Mouse (Mus musculus): ENCODE data around the gene Pi16. TPM values are rescaled to one million over a fixed set of nuclear protein-coding genes. Genes with fewer than 3 reads are reported as not detected.

Pi16 gene
- polyA plus RNA-seq, 1 experiment from 2014 or later: 0.32 TPM

DNA sequence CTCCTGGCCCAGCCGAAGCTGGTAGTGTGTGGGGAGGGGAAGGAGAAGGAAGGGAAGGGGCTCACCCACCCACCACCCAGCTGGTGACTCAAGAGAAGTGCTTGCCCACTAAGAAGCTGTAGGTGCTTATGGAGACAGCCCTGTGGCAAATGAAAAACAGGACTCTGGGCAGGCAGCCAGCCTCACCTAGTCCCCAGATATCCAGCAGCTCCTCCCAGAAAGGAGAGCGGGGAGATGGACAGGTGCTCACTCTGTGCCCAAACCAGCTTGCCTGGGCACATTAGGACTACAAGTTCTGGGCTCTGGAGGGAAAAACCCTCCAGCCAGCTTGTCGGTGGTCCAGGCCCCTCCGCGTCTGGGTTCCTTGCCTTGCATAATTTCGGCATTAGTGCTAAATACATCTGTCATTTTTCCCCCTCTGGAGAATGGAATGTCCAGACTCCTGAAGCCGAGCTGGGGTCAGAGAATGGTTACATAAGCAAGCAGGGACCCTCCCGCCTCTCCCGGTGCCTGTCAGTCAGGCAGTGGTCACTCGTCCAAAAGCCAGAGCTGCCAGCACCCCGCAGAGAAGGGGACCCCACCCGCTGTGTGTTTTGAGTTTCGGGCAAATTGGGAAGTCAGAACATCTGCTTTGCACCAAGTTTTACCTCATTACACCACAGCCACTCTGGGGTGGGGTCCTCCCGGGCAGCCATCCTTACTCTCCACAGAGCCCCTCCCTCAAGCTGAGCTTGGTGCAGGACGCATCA, 12.2 kb upstream of the Pi16 start:
- H3K27ac ChIP-seq (replicated peaks; ENCODE audit: low read depth, low read length): no peak overlapping the region
- DNase-seq (ENCODE audit: low spot score): peak; percentile 41
- WGBS: 23% methylated on average over 15 of the region's 15 CpGs
- no peak for ATAC-seq (replicated peaks; ENCODE audit: insufficient number of reproducible peaks, low FRiP score, low TSS enrichment, low read depth)
- H3K4me1 ChIP-seq (ENCODE audit: control insufficient read depth, insufficient read depth, low read length): peaks cover 8% of the 10 kb centered on the region
- no peak overlapping the region for H3K9ac ChIP-seq (replicated peaks; ENCODE audit: low read length)
- H3K4me2 ChIP-seq (ENCODE audit: low read depth, low read length): no peak overlapping the region
- peaks cover under 1% of the 10 kb centered on the region; the same call in 1 of the 2 replicates for H3K36me3 ChIP-seq (replicated peaks; ENCODE audit: control insufficient read depth, insufficient read depth, low read depth, low read length)
- no peak overlapping the region for H3K4me3 ChIP-seq (ENCODE audit: low read depth, low read length)
- H3K27me3 ChIP-seq (ENCODE audit: control insufficient read depth, insufficient read depth, low read length): no peaks in the 10 kb centered on the region
- no peaks in the 10 kb centered on the region for H3K9me3 ChIP-seq (replicated peaks; ENCODE audit: control insufficient read depth, low read length)

DNA sequence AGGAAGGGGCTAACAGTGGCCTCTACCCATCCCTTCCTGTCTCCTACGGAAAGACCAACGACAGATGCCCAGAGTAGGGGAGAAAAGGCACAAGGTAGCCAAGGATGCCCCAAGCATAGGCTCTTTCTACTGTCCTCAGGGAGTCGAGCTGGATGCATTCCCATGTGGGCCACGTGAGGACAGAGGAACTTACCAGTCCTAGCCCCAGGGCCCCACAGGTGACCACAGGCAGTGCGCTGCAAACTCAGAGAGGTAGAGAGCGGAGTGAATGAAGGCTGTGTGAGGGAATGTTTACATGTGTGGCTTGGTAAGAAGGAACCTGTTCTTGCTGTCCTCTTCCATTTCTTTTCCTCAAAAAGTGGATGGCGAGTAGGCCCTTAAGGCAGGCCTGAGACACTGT, 11.6 kb upstream of the Pi16 start:
- H3K4me1 ChIP-seq (ENCODE audit: control insufficient read depth, insufficient read depth, low read length): peaks cover 8% of the 10 kb centered on the region
- H3K27me3 ChIP-seq (ENCODE audit: control insufficient read depth, insufficient read depth, low read length): no peaks in the 10 kb centered on the region
- no peaks in the 10 kb centered on the region for H3K36me3 ChIP-seq (replicated peaks; ENCODE audit: control insufficient read depth, insufficient read depth, low read depth, low read length)
- H3K4me2 ChIP-seq (ENCODE audit: low read depth, low read length): no peak overlapping the region
- H3K4me3 ChIP-seq (ENCODE audit: low read depth, low read length): no peak overlapping the region
- WGBS: 52% methylated on average over 7 of the region's 7 CpGs
- no peak overlapping the region for H3K9ac ChIP-seq (replicated peaks; ENCODE audit: low read length)
- no peak overlapping the region for H3K27ac ChIP-seq (replicated peaks; ENCODE audit: low read depth, low read length)
- DNase-seq (ENCODE audit: low spot score) (no peak), ATAC-seq (replicated peaks; ENCODE audit: insufficient number of reproducible peaks, low FRiP score, low TSS enrichment, low read depth) (0 out of 2 replicates have a peak, but pooled peaks have one; percentile 10)
- no peaks in the 10 kb centered on the region for H3K9me3 ChIP-seq (replicated peaks; ENCODE audit: control insufficient read depth, low read length)

DNA sequence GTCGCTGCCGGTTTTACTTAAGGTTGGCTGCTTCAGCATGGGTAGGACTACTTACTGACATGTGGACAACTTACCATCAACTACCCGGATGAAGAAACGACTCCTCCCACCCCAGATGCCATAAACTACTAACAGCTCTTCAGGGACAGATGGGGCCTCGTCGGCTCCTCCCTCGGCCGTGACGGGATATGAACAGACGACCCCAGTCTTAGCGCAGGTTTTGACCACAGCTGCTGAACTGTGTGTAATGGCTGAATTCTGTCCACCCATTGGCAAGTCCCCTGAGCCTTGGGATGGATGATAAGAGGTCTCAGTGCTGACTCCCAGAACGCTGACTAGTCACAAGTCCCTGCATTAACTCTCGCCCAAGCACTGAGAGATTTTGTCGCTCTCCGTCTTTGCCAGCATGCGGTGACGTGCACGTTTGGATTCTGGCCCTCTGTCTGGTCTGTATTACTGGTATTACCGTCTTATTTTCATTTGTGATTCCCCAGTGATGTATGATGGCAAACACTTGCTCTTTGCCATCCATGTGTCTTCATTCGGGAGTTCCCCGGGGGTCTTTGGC, 7.3 kb upstream of the Pi16 start:
- Histone ChIP-seq H3K4me2 (ENCODE audit: low read depth, low read length) (no peak overlapping the region), H3K4me3 (ENCODE audit: low read depth, low read length) (no peak overlapping the region), H3K27me3 (ENCODE audit: control insufficient read depth, insufficient read depth, low read length) (no peaks in the 10 kb centered on the region), H3K9me3 (replicated peaks; ENCODE audit: control insufficient read depth, low read length) (no peaks in the 10 kb centered on the region), H3K4me1 (ENCODE audit: control insufficient read depth, insufficient read depth, low read length) (peaks cover 6% of the 10 kb centered on the region), H3K27ac (replicated peaks; ENCODE audit: low read depth, low read length) (no peak overlapping the region), H3K36me3 (replicated peaks; ENCODE audit: control insufficient read depth, insufficient read depth, low read depth, low read length) (no peaks in the 10 kb centered on the region), H3K9ac (replicated peaks; ENCODE audit: low read length) (no peak overlapping the region)
- ATAC-seq (replicated peaks; ENCODE audit: insufficient number of reproducible peaks, low FRiP score, low TSS enrichment, low read depth) (no peak), DNase-seq (ENCODE audit: low spot score) (no peak)
- WGBS: 83% methylated on average over 21 of the region's 21 CpGs

DNA sequence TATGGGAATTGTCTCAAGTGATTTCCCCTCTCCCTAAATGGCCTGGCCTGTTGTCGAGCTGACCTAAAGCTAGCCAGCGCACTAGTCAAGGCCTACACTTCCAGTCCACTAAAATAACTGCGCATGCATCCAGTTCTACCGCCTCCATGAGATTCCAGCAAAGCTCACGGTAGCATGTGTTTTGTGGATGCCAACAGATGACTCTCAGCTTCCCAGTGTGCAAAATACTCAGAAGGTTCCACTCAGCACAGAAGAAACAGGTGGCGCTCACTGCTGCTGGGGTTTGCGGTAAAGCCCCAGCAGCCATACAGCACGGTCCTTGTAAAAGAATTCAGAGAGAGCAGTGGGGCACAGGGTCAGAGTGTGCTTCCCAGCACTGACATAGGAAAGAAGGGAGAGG, 5.9 kb upstream of the Pi16 start:
- Histone ChIP-seq H3K27ac (replicated peaks; ENCODE audit: low read depth, low read length) (no peak overlapping the region), H3K9me3 (replicated peaks; ENCODE audit: control insufficient read depth, low read length) (no peaks in the 10 kb centered on the region), H3K4me1 (ENCODE audit: control insufficient read depth, insufficient read depth, low read length) (no peaks in the 10 kb centered on the region), H3K9ac (replicated peaks; ENCODE audit: low read length) (no peak overlapping the region), H3K36me3 (replicated peaks; ENCODE audit: control insufficient read depth, insufficient read depth, low read depth, low read length) (no peaks in the 10 kb centered on the region), H3K4me3 (ENCODE audit: low read depth, low read length) (no peak overlapping the region), H3K4me2 (ENCODE audit: low read depth, low read length) (no peak overlapping the region), H3K27me3 (ENCODE audit: control insufficient read depth, insufficient read depth, low read length) (no peaks in the 10 kb centered on the region)
- 90% methylated on average over 8 of the region's 8 CpGs for WGBS
- no peak for DNase-seq (ENCODE audit: low spot score)
- no peak for ATAC-seq (replicated peaks; ENCODE audit: insufficient number of reproducible peaks, low FRiP score, low TSS enrichment, low read depth)

DNA sequence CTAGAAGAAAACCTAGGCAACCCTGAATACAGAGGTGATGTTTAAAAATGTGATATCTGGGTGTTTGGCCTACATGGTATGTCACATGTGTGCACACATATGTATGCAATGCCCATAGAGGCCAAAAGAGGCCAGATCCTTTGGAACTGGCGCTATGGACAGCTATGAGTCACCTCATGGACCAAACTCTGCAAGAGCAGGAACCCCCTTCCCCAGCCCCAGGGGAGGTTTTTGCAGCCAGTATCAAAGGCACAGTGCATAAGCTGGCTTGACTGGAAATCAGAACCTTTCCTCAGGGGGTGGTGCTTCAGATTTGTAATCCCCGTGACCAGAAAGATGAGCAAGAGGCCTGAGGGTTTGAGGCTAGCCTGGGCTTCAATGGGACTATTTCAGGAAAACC, 5.4 kb upstream of the Pi16 start:
- ATAC-seq (replicated peaks; ENCODE audit: insufficient number of reproducible peaks, low FRiP score, low TSS enrichment, low read depth) (no peak), DNase-seq (ENCODE audit: low spot score) (no peak)
- H3K4me2 ChIP-seq (ENCODE audit: low read depth, low read length): no peak overlapping the region
- no peaks in the 10 kb centered on the region for H3K4me1 ChIP-seq (ENCODE audit: control insufficient read depth, insufficient read depth, low read length)
- 88% methylated on average over 2 of the region's 2 CpGs for WGBS
- no peaks in the 10 kb centered on the region for H3K9me3 ChIP-seq (replicated peaks; ENCODE audit: control insufficient read depth, low read length)
- H3K27me3 ChIP-seq (ENCODE audit: control insufficient read depth, insufficient read depth, low read length): no peaks in the 10 kb centered on the region
- H3K36me3 ChIP-seq (replicated peaks; ENCODE audit: control insufficient read depth, insufficient read depth, low read depth, low read length): no peaks in the 10 kb centered on the region
- H3K9ac ChIP-seq (replicated peaks; ENCODE audit: low read length): no peak overlapping the region
- H3K4me3 ChIP-seq (ENCODE audit: low read depth, low read length): no peak overlapping the region
- H3K27ac ChIP-seq (replicated peaks; ENCODE audit: low read depth, low read length): no peak overlapping the region

DNA sequence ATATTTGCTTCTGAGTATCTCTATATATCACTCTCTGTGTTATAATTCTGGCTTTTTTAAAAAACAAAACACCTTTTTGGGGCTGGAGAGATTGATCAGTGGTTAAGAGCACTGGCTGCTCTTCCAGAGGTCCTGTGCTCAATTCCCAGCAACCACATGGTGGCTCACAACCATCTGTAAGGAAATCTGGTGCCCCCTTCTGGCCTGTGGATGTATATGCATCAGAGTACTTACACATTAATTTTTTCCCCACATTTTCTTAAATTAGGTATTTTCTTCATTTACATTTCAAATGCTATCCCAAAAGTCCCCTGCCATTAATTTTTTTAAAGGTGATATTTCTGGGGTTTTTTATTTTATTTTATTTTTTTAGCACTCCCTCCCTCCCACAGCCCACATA, 4.2 kb upstream of the Pi16 start:
- H3K4me3 ChIP-seq (ENCODE audit: low read depth, low read length): no peak overlapping the region
- H3K9me3 ChIP-seq (replicated peaks; ENCODE audit: control insufficient read depth, low read length): no peaks in the 10 kb centered on the region
- no peak for DNase-seq (ENCODE audit: low spot score)
- H3K27ac ChIP-seq (replicated peaks; ENCODE audit: low read depth, low read length): no peak overlapping the region
- no peaks in the 10 kb centered on the region for H3K4me1 ChIP-seq (ENCODE audit: control insufficient read depth, insufficient read depth, low read length)
- H3K36me3 ChIP-seq (replicated peaks; ENCODE audit: control insufficient read depth, insufficient read depth, low read depth, low read length): no peaks in the 10 kb centered on the region
- H3K4me2 ChIP-seq (ENCODE audit: low read depth, low read length): no peak overlapping the region
- ATAC-seq (replicated peaks; ENCODE audit: insufficient number of reproducible peaks, low FRiP score, low TSS enrichment, low read depth): no peak
- no peak overlapping the region for H3K9ac ChIP-seq (replicated peaks; ENCODE audit: low read length)
- H3K27me3 ChIP-seq (ENCODE audit: control insufficient read depth, insufficient read depth, low read length): no peaks in the 10 kb centered on the region

DNA sequence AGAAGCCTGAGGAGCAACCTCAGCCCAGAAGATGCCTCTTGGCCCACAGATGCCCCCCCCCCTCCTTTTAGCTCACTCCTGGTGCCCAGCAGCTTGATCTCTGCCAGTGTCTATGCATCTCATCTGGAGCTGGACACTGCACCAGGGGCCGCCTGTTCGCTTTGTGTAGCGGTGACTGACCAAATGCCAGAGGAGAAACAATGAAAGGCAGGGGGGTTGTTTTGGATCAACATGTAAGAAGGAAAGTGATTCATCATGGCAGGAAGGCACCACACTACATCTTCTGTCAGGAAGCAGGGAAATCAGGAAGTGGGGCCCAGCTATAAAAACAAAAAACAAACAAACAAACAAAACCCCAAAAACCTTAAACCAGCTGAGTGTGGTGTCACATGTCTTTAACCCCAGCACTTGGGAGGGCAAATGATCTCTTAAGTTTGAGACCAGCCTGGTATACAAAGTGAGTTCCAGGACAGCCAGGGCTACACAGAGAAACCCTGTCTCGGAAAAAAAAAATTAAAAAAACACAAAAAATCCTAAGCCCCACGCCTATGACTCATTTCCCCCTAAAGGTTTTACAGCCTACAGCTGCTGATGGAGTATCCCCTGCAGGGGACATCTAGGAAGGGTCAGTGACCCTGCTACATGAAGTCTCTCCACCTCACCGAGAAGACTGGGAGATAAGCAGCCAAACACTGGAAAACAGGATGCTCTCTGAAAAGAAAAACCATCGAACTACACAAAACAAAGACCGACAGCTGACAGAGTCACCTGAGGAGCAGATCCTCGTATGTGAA, 1.6 kb upstream of the Pi16 start:
- Histone ChIP-seq H3K27ac (replicated peaks; ENCODE audit: low read depth, low read length) (0 out of 2 replicates have a peak overlapping the region, but pooled peaks have one; percentile 20), H3K27me3 (ENCODE audit: control insufficient read depth, insufficient read depth, low read length) (peaks cover 1% of the 10 kb centered on the region; the same call in 1 of the 2 replicates), H3K36me3 (replicated peaks; ENCODE audit: control insufficient read depth, insufficient read depth, low read depth, low read length) (no peaks in the 10 kb centered on the region), H3K9me3 (replicated peaks; ENCODE audit: control insufficient read depth, low read length) (no peaks in the 10 kb centered on the region), H3K4me1 (ENCODE audit: control insufficient read depth, insufficient read depth, low read length) (no peaks in the 10 kb centered on the region), H3K9ac (replicated peaks; ENCODE audit: low read length) (no peak overlapping the region), H3K4me2 (ENCODE audit: low read depth, low read length) (no peak overlapping the region), H3K4me3 (ENCODE audit: low read depth, low read length) (no peak overlapping the region)
- 39% methylated on average over 9 of the region's 9 CpGs for WGBS
- no peak for ATAC-seq (replicated peaks; ENCODE audit: insufficient number of reproducible peaks, low FRiP score, low TSS enrichment, low read depth)
- no peak for DNase-seq (ENCODE audit: low spot score)

DNA sequence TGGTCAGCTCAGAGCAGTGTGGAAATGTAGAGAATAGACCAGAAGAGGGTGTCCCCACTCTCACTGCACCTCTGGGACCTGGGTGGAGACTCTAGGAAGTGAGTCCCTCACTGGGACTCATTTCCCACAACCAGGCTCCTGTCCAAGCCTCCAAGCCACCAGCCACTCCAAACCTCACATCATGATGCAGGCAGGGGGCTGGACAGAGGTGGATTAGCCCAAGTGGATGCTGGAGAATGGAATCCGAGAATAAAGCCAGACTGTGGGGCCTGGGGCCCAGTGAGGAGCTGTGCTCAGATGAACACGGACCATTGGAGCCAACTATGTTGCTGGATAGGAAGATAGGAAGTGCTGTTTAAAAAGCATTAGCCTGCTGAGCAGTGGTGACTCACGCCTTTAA, 589 bp upstream of the Pi16 start:
- no peaks in the 10 kb centered on the region for H3K4me1 ChIP-seq (ENCODE audit: control insufficient read depth, insufficient read depth, low read length)
- H3K9ac ChIP-seq (replicated peaks; ENCODE audit: low read length): no peak overlapping the region
- no peaks in the 10 kb centered on the region for H3K9me3 ChIP-seq (replicated peaks; ENCODE audit: control insufficient read depth, low read length)
- no peaks in the 10 kb centered on the region for H3K36me3 ChIP-seq (replicated peaks; ENCODE audit: control insufficient read depth, insufficient read depth, low read depth, low read length)
- no peak overlapping the region for H3K4me3 ChIP-seq (ENCODE audit: low read depth, low read length)
- H3K27ac ChIP-seq (replicated peaks; ENCODE audit: low read depth, low read length): no peak overlapping the region
- ATAC-seq (replicated peaks; ENCODE audit: insufficient number of reproducible peaks, low FRiP score, low TSS enrichment, low read depth) (no peak), DNase-seq (ENCODE audit: low spot score) (no peak)
- WGBS: 69% methylated on average over 3 of the region's 3 CpGs
- no peak overlapping the region for H3K4me2 ChIP-seq (ENCODE audit: low read depth, low read length)
- H3K27me3 ChIP-seq (ENCODE audit: control insufficient read depth, insufficient read depth, low read length): peaks cover 9% of the 10 kb centered on the region
